Mouse (Mus musculus): ENCODE data around the gene Baat. TPM values are rescaled to one million over a fixed set of nuclear protein-coding genes. Genes with fewer than 3 reads are reported as not detected.
"Not testable (repeated sequence)": the region's sequence is repeated elsewhere in the genome, so short reads cannot be mapped to it uniquely, and the experiment has no call there.

Gene Baat
- polyA plus RNA-seq, 1 experiment from 2014 or later = not detected

- WGBS = 12% methylated on average over 21 of the region's 21 CpGs
- H3K9ac ChIP-seq = no peak overlapping the region
- H3K27ac ChIP-seq = 0 out of 2 replicates have a peak overlapping the region, but pooled peaks have one; percentile 33
- H3K4me2 ChIP-seq = peak overlapping the region; percentile 29
- peaks cover 8% of the 10 kb centered on the region for H3K4me1 ChIP-seq
- no peaks in the 10 kb centered on the region for H3K9me3 ChIP-seq
- H3K36me3 ChIP-seq = no peaks in the 10 kb centered on the region
- ATAC-seq (ENCODE audit: insufficient number of reproducible peaks, low FRiP score, low TSS enrichment, low read depth) = no peak
- no peaks in the 10 kb centered on the region for H3K27me3 ChIP-seq
- H3K4me3 ChIP-seq = peak overlapping the region; percentile 17; the same call in 1 of the 2 replicates
Observed at GRCm38 (mm10) chr4:49480104-49480760, 26.1 kb downstream of the Baat start.

GRCm38 (mm10) chr4:49479035-49479434, 27.3 kb downstream of the Baat start:
- not testable (repeated sequence) for ATAC-seq (ENCODE audit: insufficient number of reproducible peaks, low FRiP score, low TSS enrichment, low read depth); H3K27ac ChIP-seq; H3K9me3 ChIP-seq; H3K9ac ChIP-seq; H3K4me2 ChIP-seq; H3K27me3 ChIP-seq; H3K4me1 ChIP-seq; H3K4me3 ChIP-seq; H3K36me3 ChIP-seq
- WGBS = 22% methylated on average over 2 of the region's 2 CpGs

- 20% methylated on average over 19 of the region's 19 CpGs for WGBS
- no peaks in the 10 kb centered on the region for H3K27me3 ChIP-seq
- H3K4me1 ChIP-seq = peaks cover 8% of the 10 kb centered on the region
- no peak overlapping the region for H3K4me3 ChIP-seq
- no peak overlapping the region for H3K27ac ChIP-seq
- peak overlapping the region; percentile 43 for H3K4me2 ChIP-seq
- H3K9me3 ChIP-seq = no peaks in the 10 kb centered on the region
- no peak for ATAC-seq (ENCODE audit: insufficient number of reproducible peaks, low FRiP score, low TSS enrichment, low read depth)
- H3K36me3 ChIP-seq = no peaks in the 10 kb centered on the region
- no peak overlapping the region for H3K9ac ChIP-seq
Observed at GRCm38 (mm10) chr4:49478118-49478877, 28.1 kb downstream of the Baat start.

- ATAC-seq (ENCODE audit: insufficient number of reproducible peaks, low FRiP score, low TSS enrichment, low read depth) = no peak
- Histone ChIP-seq H3K9me3 (no peaks in the 10 kb centered on the region), H3K9ac (no peak overlapping the region), H3K27me3 (no peaks in the 10 kb centered on the region), H3K36me3 (no peaks in the 10 kb centered on the region), H3K4me2 (no peak overlapping the region), H3K4me3 (no peak overlapping the region), H3K27ac (no peak overlapping the region), H3K4me1 (peaks cover 5% of the 10 kb centered on the region; the same call in 1 of the 2 replicates)
Observed at GRCm38 (mm10) chr4:49474583-49474982, 31.8 kb downstream of the Baat start.

GRCm38 (mm10) chr4:49473435-49474100, 32.8 kb downstream of the Baat start, which contains the start of gene Acnat1:
Gene Acnat1 (minus strand): TSS chr4:49473912.
- H3K27ac ChIP-seq = no peak within 1 kb of the TSS
- 47% methylated on average over 3 of the region's 3 CpGs for WGBS
- no peak within 1 kb of the TSS for H3K4me2 ChIP-seq
- H3K9ac ChIP-seq = no peak within 1 kb of the TSS
- no peaks in the 10 kb centered on the region for H3K27me3 ChIP-seq
- H3K36me3 ChIP-seq = no peaks in the 10 kb centered on the region
- peaks cover 5% of the 10 kb centered on the region; the same call in 1 of the 2 replicates for H3K4me1 ChIP-seq
- ATAC-seq (ENCODE audit: insufficient number of reproducible peaks, low FRiP score, low TSS enrichment, low read depth) = no peak
- H3K4me3 ChIP-seq = no peak within 1 kb of the TSS
- H3K9me3 ChIP-seq = no peaks in the 10 kb centered on the region

GRCm38 (mm10) chr4:49469435-49470151, 36.8 kb downstream of the Baat start:
- Histone ChIP-seq H3K4me2 (no peak overlapping the region), H3K9ac (no peak overlapping the region), H3K9me3 (no peaks in the 10 kb centered on the region), H3K36me3 (no peaks in the 10 kb centered on the region), H3K4me1 (no peaks in the 10 kb centered on the region), H3K27ac (no peak overlapping the region), H3K27me3 (no peaks in the 10 kb centered on the region), H3K4me3 (no peak overlapping the region)
- no peak for ATAC-seq (ENCODE audit: insufficient number of reproducible peaks, low FRiP score, low TSS enrichment, low read depth)
- WGBS = 60% methylated on average over 3 of the region's 3 CpGs

GRCm38 (mm10) chr4:49467360-49467759, 39.0 kb downstream of the Baat start:
- no peaks in the 10 kb centered on the region for H3K36me3 ChIP-seq
- H3K9me3 ChIP-seq = no peaks in the 10 kb centered on the region
- H3K27me3 ChIP-seq = no peaks in the 10 kb centered on the region
- H3K4me1 ChIP-seq = no peaks in the 10 kb centered on the region
- ATAC-seq (ENCODE audit: insufficient number of reproducible peaks, low FRiP score, low TSS enrichment, low read depth) = no peak
- H3K27ac ChIP-seq = no peak overlapping the region
- WGBS = 93% methylated on average over 6 of the region's 6 CpGs
- no peak overlapping the region for H3K4me3 ChIP-seq
- no peak overlapping the region for H3K9ac ChIP-seq
- no peak overlapping the region for H3K4me2 ChIP-seq

GRCm38 (mm10) chr4:49456171-49456570, 50.2 kb downstream of the Baat start:
- no peak overlapping the region for H3K4me3 ChIP-seq
- H3K4me2 ChIP-seq = no peak overlapping the region
- H3K27me3 ChIP-seq = no peaks in the 10 kb centered on the region
- H3K9me3 ChIP-seq = no peaks in the 10 kb centered on the region
- 42% methylated on average over 2 of the region's 2 CpGs for WGBS
- no peak overlapping the region for H3K27ac ChIP-seq
- ATAC-seq (ENCODE audit: insufficient number of reproducible peaks, low FRiP score, low TSS enrichment, low read depth) = no peak
- H3K36me3 ChIP-seq = no peaks in the 10 kb centered on the region
- no peak overlapping the region for H3K9ac ChIP-seq
- no peaks in the 10 kb centered on the region for H3K4me1 ChIP-seq

- Histone ChIP-seq H3K4me3 (no peak overlapping the region), H3K4me1 (no peaks in the 10 kb centered on the region), H3K36me3 (no peaks in the 10 kb centered on the region), H3K9ac (no peak overlapping the region), H3K9me3 (no peaks in the 10 kb centered on the region), H3K27ac (no peak overlapping the region), H3K27me3 (no peaks in the 10 kb centered on the region), H3K4me2 (no peak overlapping the region)
- WGBS = 81% methylated on average over 1 of the region's 1 CpGs
- ATAC-seq (ENCODE audit: insufficient number of reproducible peaks, low FRiP score, low TSS enrichment, low read depth) = no peak
Observed at GRCm38 (mm10) chr4:49451848-49452551, 54.4 kb downstream of the Baat start.

GRCm38 (mm10) chr4:49451133-49451847, 55.1 kb downstream of the Baat start:
- H3K4me1 ChIP-seq; ATAC-seq (ENCODE audit: insufficient number of reproducible peaks, low FRiP score, low TSS enrichment, low read depth); H3K27me3 ChIP-seq; H3K4me2 ChIP-seq; H3K9ac ChIP-seq; H3K4me3 ChIP-seq; H3K27ac ChIP-seq; H3K36me3 ChIP-seq; H3K9me3 ChIP-seq: not testable (repeated sequence)
- WGBS = 64% methylated on average over 1 of the region's 1 CpGs
